Mouse (Mus musculus): ENCODE results near the gene Rapgef2.
"Not testable (repeated sequence)": the region's sequence is repeated elsewhere in the genome, so short reads cannot be mapped to it uniquely, and the experiment has no call there.

The Rapgef2 gene

DNA sequence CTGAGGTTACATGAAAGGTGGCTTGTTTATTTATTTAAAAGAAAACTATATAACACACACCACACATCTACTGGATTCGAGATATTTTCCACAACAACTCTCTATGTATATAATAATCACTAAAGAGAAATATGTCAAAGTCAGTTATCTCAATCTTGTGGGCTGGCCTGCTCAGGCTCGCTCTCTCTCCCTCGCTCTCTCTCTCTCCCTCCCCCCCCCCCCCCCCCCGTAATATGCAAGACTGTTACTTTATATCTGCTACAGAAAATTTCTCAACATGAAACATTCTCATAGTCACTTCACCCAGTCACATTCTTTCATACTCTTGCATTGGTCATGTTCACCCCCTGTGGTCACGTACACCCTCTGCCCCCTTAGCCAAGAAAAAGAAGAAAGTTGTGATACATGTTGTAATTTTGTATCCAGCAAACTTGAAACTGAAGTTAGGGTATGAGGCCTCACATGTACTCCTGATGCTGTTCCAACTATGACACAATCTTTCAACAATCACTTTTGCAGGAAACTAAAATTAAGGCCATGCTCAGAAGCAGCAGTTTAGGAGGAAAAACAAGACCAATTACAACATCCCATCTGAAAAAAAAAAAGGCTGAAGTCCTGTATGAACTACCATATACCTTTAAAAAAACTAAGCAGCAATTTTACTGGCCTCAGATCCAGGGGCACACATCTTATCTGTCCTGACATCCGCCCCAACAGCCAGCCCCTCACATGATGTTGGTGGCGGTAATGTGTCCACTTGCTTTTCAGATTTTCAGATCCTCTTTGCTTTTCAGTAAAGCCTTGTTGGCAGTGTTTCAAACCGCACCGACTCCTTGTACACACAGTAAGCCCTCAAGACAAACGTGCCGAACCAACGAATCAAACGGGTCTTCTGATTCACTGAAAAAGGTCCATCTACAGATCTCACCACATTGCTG lies 52.6 kb downstream of the Rapgef2 start:
- no peak for DNase-seq (ENCODE audit: low spot score)

DNA sequence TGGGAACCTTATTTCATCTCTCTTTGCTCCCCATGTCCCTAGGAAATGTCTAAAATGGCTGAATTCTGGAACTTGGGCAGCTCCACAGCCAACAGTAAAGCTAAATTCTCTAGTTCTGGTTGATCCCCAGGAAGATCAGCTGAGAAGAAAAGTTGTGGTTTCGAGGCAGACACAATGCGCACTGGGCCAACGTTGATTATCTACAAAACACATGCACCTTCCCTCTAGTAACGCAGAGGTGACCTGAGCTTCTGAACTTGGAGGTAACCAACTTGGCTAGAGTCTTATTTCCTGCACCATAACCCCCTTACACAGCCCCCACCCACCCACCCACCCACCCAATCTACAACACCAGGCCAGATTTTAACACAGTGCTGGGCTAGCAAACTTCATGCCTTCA lies 55.6 kb downstream of the Rapgef2 start:
- no peak for DNase-seq (ENCODE audit: low spot score)

DNA sequence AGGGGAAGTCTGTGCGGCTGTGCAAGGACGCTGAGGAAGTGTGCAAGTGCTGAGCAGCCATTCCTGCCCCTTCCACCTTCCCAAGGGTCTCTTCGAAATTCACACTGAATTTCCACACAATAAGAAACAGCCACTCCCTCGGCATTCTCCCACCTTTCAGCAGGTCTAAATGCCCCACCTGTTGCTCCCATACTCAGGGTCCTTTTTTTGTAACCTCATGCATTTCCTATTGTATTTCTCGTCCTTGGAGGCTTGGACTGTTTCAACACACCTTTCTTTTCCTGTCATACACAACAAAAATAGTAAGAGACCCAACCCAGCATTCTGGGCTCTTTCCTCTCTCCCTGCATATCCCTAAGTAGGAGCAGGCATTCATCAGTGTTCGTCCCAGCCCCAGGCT lies 56.8 kb downstream of the Rapgef2 start:
- no peak for DNase-seq (ENCODE audit: low spot score)

DNA sequence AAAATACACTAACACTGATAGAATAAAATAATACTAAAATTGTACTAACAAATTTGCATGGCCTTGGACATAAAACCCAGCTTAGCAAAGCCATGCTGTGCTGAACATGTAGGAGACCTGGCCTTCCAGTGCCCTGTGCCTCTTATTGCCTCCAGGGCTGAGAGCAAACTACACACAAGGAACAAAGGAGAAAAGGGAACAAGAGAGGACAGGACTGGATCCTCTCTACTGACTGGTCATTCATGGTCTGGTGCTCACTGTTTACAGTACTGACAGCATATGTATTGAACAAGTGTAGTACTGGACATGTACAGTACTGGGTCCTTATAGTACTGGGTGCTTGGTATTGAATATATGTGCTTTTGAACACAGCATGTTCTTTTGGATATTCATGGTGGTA lies 58.0 kb downstream of the Rapgef2 start:
- no peak for DNase-seq (ENCODE audit: low spot score)

DNA sequence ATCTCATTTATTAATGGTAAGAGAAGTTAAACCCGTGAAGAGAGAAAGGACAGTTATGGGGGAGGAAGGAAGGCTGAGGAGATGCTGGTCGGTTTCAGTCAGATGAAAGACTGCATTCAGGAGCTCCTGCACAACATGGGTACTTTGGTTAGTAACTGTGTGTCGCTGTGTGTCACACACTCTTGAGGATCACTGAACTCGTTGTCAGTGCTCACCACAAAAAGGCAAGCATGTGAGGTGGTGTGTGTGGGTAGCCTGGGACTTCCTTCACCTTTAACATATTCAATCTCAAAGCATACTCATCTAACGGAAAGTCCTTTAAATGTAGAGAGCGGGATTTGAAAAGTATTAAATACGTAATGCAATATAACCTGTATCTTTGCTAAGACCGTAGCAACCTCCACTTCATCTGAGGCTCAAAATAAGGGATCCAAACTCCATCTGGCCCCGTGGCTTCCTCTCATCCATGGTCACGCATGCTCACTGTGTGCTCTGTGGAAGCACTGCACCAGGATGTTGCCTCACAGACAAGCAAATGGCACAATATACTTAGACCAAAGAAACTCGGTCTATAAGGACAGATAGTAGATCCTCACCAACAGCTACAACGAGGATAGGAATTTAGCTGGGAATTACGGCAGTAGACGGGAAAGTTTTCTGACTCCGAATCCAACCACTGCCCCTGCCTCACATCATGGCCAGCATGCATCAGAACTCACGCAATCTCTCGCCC lies 58.8 kb downstream of the Rapgef2 start:
- DNase-seq (ENCODE audit: low spot score), result no peak

DNA sequence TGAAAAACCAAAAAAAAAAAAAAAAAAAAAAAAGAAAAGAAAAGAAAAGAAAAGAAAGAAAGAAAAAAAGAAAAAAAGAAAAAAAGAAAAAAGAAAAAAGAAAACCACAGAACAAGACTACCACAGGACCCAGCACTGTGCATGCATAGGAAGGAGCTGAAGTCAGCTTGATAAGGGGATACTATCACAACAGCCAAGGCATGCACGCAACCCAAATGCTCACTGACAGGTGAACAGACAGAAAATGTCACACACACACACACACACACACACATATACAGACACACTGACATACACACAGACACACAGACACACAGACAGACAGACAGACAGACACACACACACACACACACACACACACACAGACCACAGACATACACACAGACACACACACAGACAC lies 59.5 kb downstream of the Rapgef2 start:
- not testable (repeated sequence) for DNase-seq (ENCODE audit: low spot score)

DNA sequence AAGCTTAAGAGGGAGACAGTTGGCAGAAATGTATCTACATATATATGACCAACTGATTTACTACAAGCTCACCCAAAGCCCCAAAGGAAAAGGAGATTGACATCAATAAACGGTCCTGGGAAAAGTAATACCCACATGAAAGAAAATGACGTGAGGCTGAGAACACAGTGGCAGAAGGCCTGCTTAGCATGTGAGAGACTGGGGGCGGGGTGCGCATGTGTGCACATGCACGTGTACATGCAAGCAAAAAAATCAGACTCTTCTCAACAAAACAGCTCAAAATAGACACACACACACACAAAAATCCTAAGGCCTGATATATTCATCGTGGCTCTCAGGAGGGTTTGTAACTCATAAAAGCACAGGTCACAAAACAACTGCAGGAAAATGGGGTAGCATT lies 60.4 kb downstream of the Rapgef2 start:
- DNase-seq (ENCODE audit: low spot score), result no peak

DNA sequence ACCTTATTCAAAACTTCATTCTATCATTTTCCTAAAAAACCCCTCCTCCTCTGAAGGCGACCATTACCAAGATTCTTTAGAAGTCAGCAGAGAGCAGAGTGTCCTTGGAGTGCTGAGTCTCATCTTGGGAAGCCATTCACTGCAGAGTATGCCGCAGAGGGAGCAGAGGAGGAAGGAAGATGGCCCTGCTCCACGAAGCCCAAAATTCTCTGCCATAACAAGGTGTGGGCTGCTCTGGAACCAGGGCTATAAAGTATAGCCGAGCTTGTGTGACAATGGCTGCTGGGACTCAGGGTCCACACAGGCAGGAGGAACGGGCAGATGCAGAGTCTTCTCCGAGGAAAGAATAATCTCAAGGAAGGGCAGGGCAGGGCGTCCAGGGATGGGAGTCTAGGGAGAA lies 62.0 kb downstream of the Rapgef2 start:
- DNase-seq (ENCODE audit: low spot score), result no peak

DNA sequence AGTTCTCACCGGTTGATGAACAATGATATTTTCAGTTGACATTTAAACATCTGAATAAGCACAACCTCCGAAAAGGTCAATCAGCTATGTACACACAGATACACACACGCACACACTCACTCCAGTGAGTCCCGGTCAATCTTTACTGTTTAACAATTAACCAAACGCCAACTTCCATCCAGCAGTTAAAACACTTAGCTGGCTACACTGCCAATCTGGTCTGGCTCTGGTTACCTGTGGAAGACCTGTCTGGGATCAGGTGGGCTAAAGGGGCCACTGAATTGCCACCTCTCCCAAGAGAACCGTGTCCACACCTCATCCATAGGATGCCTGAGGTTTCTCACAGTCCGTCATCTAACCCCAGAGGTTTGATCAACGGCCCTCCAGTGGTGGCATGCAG lies 63.0 kb downstream of the Rapgef2 start:
- DNase-seq (ENCODE audit: low spot score), result no peak

DNA sequence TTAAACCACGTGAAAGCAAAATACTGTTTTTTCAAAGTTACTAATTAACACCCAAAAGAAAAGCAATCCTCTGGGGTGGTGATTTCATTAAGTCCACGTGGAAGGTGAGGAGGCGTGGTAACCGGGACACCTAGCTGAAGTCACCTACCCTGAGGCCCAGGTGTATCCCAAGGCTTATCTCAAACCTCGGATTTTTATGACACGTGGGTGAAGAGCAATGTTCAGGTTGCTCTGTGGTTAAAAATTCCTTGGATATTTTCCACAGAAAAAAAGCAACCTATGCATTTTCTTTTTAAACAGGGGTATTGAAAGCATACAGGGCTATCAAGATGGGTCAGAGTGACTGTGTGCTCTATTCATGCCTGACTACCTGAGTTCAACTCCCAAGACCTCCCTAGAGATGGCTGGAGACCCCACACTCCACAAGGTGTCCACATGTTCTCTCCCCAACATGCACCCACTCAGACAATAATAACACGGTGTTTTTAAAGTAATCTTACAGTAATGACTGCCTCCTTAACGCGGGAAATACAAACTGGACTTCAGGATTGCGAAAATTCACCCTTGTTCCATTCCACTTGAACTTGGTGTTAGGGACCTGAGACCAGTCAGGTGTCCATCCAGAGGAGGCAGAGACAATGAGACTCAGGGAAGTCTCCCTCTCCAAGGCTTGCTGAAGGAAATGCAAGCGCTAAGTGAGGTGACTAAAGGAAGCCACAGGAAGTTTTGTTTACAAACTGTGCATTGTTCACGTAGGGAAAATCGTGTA lies 63.9 kb downstream of the Rapgef2 start:
- DNase-seq (ENCODE audit: low spot score), result no peak

DNA sequence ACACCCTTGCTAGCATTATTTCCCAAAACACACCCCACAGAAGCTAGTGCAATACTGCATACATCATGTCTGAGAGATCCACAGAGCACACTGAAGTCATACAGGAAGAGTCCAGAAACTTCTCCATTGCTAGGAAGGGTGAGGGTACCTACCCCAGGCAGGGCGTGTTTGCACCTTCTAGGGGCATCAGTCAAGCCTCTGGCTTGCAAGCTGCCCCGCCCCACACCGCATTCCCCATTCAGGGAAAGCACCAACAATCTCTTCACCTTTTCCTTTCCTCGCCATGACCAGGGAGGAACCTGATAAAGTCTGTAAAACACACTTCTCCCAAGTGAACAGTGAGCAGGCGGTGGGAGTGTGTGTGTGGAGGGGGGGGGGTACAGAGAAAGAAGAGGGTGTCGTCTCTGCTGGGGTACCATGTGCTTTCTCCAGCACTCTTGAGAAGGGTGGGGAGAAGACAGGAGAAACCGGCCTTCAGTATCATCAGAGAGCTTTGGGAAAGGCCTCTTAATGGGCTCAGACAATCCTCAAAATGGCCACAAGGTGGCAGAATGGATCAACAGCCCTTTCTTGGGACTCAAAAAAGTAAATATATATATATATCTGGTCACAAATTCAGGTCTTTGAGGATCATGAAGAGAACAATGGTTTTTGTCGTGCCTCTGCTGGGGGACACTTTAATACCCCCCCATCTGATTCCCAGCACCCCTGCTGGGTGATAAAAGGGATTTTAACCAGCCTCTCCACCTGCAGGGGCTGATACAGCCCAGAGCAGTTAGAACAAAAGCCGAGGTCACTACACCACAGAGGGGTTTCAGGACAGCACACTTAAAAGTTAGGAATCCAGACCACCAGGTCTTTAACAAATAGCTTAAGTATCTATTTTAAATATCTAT lies 64.8 kb downstream of the Rapgef2 start:
- DNase-seq (ENCODE audit: low spot score), result peak; percentile 60

DNA sequence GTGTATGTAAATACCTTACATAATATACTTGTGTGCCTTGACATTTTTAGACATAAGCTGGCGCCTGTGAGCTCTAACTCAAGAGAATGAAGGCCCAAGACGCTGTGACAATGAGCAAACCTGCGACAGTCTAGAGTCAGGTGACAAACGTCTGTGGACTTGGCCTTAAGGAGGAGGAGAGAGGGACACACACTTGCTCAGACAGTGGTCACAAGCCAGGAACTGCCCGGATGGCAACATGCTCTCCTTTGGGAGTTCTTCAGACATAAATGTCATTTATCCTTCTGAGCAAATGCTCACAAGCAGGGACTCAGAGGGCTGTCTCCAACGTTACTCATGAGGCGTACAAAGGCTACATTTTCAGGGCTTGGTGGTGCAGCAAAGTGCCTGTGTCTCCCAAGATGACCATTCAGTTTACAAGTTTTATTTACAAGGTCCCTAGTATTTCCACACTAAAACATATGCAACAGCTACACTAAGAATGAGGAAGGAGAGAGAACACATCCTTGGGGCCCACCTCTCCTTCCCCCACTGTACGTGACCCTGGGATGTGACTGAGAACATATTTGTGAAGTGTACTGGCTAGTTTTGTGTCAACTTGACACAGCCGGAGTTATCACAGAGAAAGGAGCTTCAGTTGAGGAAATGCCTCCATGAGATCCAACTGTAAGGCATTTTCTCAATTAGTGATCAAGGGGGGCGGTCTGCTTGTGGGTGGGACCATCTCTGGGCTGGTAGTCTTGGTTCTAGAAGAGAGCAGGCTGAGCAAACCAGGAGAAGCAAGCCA lies 67.0 kb downstream of the Rapgef2 start:
- DNase-seq (ENCODE audit: low spot score), result no peak

DNA sequence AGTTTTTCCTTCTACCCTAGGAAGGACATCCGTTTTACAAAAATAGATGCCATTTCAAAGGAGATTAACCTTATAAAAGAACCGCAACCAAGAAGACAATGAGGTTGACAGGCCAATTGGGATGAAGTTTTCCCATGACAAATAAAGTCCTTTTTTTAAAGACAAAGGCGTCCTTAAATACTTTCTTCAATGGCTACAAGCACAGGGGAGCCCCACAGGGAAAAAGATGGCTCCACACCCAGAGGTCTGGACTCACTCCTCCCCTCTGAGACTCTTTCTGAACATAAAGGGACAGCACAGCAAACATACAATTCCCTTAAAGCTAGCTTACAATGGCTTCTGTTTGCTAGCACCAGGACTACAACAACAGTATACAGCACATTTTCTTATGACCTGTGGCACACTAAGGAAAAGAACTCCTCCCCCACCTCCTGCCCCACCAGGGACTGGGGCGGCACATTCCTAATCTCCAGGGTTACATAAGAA lies 67.7 kb downstream of the Rapgef2 start:
- no peak for DNase-seq (ENCODE audit: low spot score)

DNA sequence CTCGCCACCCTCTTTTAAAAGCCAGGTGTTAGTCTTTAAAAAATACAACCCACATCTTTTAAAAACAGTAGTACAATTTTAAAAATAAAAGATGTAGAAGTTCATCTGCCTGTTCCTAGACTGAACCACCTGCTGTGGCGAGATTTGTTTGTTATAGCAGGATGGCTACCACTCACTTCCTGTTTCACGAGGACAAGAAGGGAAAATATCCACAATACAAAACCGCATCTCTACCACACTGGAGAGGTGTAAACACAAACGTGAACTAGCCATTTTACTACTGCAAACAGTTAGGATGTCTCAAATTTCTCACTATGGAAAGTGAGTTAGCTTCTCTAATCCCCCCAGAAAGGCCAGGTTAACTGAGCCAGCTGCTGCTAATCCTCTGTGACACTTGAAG lies 76.1 kb downstream of the Rapgef2 start:
- no peak for DNase-seq (ENCODE audit: low spot score)

DNA sequence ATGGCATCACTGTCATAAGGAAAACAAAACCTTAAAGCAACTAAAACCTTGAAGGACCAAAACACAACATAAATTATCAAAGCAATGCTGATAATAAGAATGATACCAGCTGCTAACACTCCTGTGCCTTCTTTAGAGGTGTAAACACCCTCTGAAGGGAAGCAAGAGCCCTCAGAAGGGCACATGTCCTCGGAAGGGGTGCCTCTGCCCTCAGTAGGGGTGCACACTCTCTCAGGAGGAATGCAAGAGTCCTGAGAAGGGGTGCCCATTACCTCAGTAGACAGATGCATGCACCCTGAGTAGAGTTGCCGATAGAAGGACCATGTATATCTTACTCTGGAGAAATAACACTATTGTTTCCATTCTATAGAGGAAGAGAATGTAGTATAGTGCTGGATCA lies 79.1 kb downstream of the Rapgef2 start:
- DNase-seq (ENCODE audit: low spot score), result no peak

DNA sequence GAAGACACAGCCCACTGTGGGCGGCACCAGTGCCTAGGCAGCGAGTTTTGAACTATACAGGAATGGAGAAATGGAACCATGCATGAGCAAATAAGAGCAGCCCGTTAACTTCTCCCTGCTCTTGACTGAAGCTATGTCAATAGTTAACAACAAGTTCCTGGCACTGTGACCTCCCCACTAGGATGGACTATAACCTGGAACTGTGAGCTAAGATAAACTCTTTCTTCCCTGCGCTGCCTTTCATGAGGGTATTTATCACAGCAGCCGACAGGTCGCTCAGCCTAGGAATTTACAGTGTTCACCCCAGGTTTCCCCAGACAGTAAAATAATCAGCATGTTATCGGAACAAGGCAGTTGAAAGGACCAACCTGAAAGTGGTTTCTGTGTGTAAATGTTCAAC lies 79.8 kb downstream of the Rapgef2 start:
- no peak for DNase-seq (ENCODE audit: low spot score)

DNA sequence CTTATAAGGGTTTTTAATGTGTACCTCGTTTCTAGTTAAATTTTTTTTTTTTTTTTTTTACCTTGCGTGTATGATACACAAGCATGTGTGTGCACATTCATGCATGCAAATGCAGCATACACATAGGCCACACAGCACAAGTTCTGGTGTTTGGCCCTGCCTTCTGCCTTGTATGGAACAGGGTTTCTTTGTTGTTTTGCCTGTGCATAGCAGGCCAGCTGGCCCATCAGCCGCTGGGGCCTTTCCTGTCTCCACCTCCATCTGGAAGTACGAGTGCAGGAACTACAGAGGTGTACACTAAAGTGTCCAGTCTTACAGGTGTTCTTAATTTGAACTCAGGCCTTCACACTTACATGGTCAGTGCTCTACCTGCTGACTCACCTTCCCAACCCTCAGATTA lies 80.3 kb downstream of the Rapgef2 start:
- no peak for DNase-seq (ENCODE audit: low spot score)

DNA sequence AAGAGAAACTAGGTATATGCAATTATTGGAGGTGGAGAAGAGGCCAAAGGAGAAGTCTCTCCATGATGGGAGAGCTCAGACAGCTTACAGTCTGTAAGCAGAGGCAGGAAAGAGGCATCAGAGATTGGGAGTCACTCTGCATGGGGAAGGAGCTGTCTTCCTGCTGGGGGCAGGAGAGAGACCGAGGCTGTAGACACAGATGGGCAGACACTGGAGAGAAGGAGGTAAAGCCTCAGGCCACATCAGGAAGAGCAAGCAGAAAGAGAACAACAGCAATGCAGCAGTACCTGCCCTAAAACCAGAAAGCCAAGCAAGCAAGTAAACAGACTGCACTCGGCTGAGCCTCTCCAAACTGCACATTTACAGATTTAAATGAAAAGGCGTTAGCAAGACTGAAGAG lies 81.2 kb downstream of the Rapgef2 start:
- no peak for DNase-seq (ENCODE audit: low spot score)

DNA sequence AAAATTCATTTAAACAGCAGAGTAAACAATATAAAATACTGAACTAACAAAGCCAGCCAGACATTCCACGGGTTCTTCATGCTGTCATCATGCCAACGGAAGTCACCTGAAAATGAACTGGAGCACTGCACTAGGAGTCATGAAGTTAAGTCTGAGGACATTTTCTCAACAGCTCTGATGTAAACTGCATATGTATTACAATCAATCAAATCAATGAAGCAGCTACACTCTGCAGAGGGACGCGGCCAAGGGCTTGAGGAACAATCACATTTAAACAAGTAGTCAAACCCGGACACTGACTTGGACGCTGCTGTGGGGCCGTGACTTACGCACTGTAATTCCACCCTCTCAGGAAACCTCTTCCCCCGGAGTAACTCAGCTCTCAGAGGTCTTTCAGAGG lies 82.1 kb downstream of the Rapgef2 start:
- no peak for DNase-seq (ENCODE audit: low spot score)

DNA sequence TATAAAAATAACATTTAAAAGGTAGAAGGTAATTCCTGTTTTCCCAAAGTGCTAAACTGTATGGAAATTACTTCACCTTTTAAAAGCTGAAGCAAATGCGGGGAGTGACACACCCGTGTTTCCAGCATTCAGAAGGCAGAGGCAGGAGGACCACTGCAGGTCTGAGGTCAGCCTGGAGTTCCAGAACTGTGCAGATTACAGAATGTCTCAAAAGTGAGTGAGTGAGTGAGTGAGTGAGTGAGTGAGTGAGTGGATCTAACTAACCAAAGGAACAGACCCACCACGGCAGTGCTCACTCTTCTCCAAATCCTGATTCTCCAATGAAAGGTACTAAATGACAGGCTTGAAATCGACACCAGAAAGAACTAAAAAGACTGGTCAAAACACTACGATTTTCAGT lies 82.5 kb downstream of the Rapgef2 start:
- no peak for DNase-seq (ENCODE audit: low spot score)

DNA sequence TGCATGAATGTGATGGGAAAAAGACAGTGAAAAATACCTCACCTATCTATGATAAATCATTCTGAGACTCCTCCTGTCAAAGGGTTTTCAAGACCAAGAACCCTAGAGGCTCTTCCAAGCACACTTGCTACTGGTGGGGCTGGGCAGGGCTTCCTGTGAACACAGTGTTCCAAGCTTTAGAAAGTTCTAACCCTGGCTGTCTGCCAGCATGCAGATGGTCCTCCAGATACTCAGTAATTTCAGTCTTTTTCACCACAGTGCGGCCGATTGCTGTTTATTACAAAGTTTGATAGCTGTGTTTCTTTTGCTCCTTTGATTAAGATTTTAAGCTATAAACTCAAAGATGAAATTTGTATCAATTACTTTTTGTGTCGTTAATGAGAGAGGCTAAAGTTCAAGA lies 83.1 kb downstream of the Rapgef2 start:
- peak; percentile 43 for DNase-seq (ENCODE audit: low spot score)

Measured in c-Kit-positive CD71-positive TER-119-positive erythroid progenitor cells, embryonic 14.5 days (primary cell).